10 mouse cellular contexts compared by ENCODE assay signal in genomic region chr14:18468611-18469010, GRCm38 (mm10).
A peak's percentile ranks its signal among the peaks of the same experiment; 100 is the strongest.
DNase-seq lines count a peak whose midpoint lies in the region; ATAC-seq lines count a peak whose summit lies in the region.
"Had no signal": no experiment of that assay in that cellular context is flagged by ENCODE, and none has a peak within 500 bp of the region (broad histone marks: within the 10 kb centered on the region; RNA-seq: fewer than 3 reads in every experiment).

No protein-coding gene starts in this region.

- no peak overlapping the region for H3K9ac ChIP-seq in intestine, embryonic 14.5 days (ENCODE audit: low read length)
- H3K9ac ChIP-seq in intestine, embryonic 16.5 days (ENCODE audit: low read depth, low read length): no peak overlapping the region
- no peak overlapping the region for H3K9ac ChIP-seq in heart, embryonic 16.5 days (ENCODE audit: low read length)

- H3K4me2 ChIP-seq in intestine, embryonic 14.5 days (ENCODE audit: low read length): no peak overlapping the region
- H3K4me2 ChIP-seq in intestine, embryonic 16.5 days (ENCODE audit: low read depth, low read length): no peak overlapping the region
- H3K4me2 ChIP-seq in heart, embryonic 16.5 days (ENCODE audit: low read depth, low read length): no peak overlapping the region

- H3K4me3 ChIP-seq in intestine, embryonic 14.5 days (ENCODE audit: low read depth, low read length): no peak overlapping the region
- H3K4me3 ChIP-seq in intestine, embryonic 16.5 days (ENCODE audit: low read length): no peak overlapping the region
- no peak overlapping the region for H3K4me3 ChIP-seq in heart, embryonic 16.5 days (ENCODE audit: low read length)
- H3K4me3 ChIP-seq: midbrain, embryonic 10.5 days had no signal

- H3K27me3 ChIP-seq in intestine, embryonic 14.5 days (replicated peaks; ENCODE audit: control insufficient read depth, insufficient read depth, low read length): no peaks in the 10 kb centered on the region
- no peaks in the 10 kb centered on the region for H3K27me3 ChIP-seq in intestine, embryonic 16.5 days (replicated peaks; ENCODE audit: control insufficient read depth, insufficient read depth, low read length)
- no peaks in the 10 kb centered on the region for H3K27me3 ChIP-seq in heart, embryonic 16.5 days (ENCODE audit: control insufficient read depth, insufficient read depth, low read length)

- 79% methylated on average over 3 of the region's 3 CpGs for WGBS in intestine, embryonic 14.5 days
- 75% methylated on average over 3 of the region's 3 CpGs for WGBS in intestine, embryonic 16.5 days
- WGBS in heart, embryonic 16.5 days: 65% methylated on average over 3 of the region's 3 CpGs

- no peak for ATAC-seq in intestine, embryonic 14.5 days (replicated peaks; ENCODE audit: low FRiP score, low TSS enrichment, low read depth)
- no peak for ATAC-seq in intestine, embryonic 16.5 days
- ATAC-seq in heart, embryonic 16.5 days (replicated peaks; ENCODE audit: extremely low read depth, insufficient read depth, low FRiP score): 0 out of 2 replicates have a peak, but pooled peaks have one; percentile 23

- no peaks in the 10 kb centered on the region for H3K9me3 ChIP-seq in intestine, embryonic 14.5 days (ENCODE audit: control insufficient read depth, low read length)
- H3K9me3 ChIP-seq in intestine, embryonic 16.5 days (ENCODE audit: control insufficient read depth, low read length): no peaks in the 10 kb centered on the region
- no peaks in the 10 kb centered on the region for H3K9me3 ChIP-seq in heart, embryonic 16.5 days (replicated peaks; ENCODE audit: control insufficient read depth, low read length)
- H3K9me3 ChIP-seq: midbrain, embryonic 10.5 days had no signal

- no peaks in the 10 kb centered on the region for H3K36me3 ChIP-seq in intestine, embryonic 14.5 days (ENCODE audit: control insufficient read depth, insufficient read depth, low read length)
- H3K36me3 ChIP-seq in intestine, embryonic 16.5 days (ENCODE audit: control insufficient read depth, insufficient read depth, low read length): no peaks in the 10 kb centered on the region
- no peaks in the 10 kb centered on the region for H3K36me3 ChIP-seq in heart, embryonic 16.5 days (ENCODE audit: control insufficient read depth, insufficient read depth)
- H3K36me3 ChIP-seq: midbrain, embryonic 10.5 days had no signal

- DNase-seq in intestine, embryonic 14.5 days (ENCODE audit: low spot score): peak; percentile 38
- DNase-seq in adipocyte (ENCODE audit: low spot score): peak; percentile 80
- peak; percentile 44 to 64 for DNase-seq in cerebellum, adult 18-20 months
- DNase-seq in testis, postnatal 14 days (ENCODE audit: low spot score): no peak
- no peak for DNase-seq in T-cell, adult 2 months (ENCODE audit: low spot score)
- DNase-seq in liver: no peak
- DNase-seq: retina, postnatal 1 day had no signal

- no peak overlapping the region for H3K27ac ChIP-seq in intestine, embryonic 14.5 days (ENCODE audit: low read depth)
- H3K27ac ChIP-seq in intestine, embryonic 16.5 days (ENCODE audit: low read length): no peak overlapping the region
- no peak overlapping the region for H3K27ac ChIP-seq in heart, embryonic 16.5 days (ENCODE audit: low read length)
- H3K27ac ChIP-seq: midbrain, embryonic 10.5 days had no signal

- no peaks in the 10 kb centered on the region for H3K4me1 ChIP-seq in intestine, embryonic 14.5 days (replicated peaks; ENCODE audit: control insufficient read depth, insufficient read depth, low read length)
- no peaks in the 10 kb centered on the region for H3K4me1 ChIP-seq in intestine, embryonic 16.5 days (ENCODE audit: control insufficient read depth, insufficient read depth, low read length)
- no peaks in the 10 kb centered on the region for H3K4me1 ChIP-seq in heart, embryonic 16.5 days (ENCODE audit: control insufficient read depth, insufficient read depth, low read length)

Comparison
In these comparisons a context has a peak if more than half of its experiments do, and no peak if none do; other contexts are left out.
1. DNase-seq: peak in intestine, embryonic 14.5 days (single experiment), adipocyte (single experiment) and cerebellum, adult 18-20 months (2 of 2); none in testis, postnatal 14 days (single experiment), T-cell, adult 2 months (single experiment) and liver (single experiment).